Mouse (Mus musculus): Measurements from ENCODE around the gene Nova1. TPM values are rescaled to one million over a fixed set of nuclear protein-coding genes. Genes with fewer than 3 reads are reported as not detected.
A peak's percentile ranks its signal among the peaks of the same experiment; 100 is the strongest.

Nova1 gene
- polyA plus RNA-seq (2012; rRNA removed): 0.23 and 0.33 TPM in 2 replicates

DNA sequence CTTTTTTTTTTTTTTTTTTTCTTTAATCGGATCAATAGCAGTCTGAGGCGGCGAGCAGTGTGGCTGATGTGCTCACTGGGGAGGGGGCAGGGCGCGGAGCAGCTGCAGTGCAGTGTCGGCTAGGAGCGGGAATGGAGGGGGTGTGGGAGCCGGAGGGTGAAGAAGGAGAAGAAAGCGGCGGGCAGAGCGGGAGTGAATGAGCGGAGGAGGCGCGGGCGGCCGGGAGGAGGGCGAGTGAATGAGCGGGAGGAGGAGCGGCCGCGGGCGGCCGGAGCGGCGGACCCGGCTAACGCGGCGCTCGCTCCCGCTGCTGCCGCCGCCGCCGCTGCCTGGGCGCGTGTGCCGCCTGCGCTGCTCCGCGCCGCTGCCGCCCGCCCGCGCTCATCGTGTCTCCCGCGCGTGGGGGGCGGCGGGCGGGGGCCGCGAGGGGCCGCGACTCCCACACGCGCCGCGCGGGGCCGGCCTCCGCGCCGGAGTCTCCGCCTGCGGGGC, at the start of gene Nova1:
Gene Nova1 (minus strand): TSS at position 74 of the 492 bp plus-strand sequence.
- H3K4me3 ChIP-seq (ENCODE audit: extremely low read depth, insufficient read depth, insufficient read length): peak within 1 kb of the TSS; percentile 30; the same call in 1 of the 2 replicates
- no peaks in the 10 kb centered on the region for H3K4me1 ChIP-seq (ENCODE audit: control insufficient read depth, insufficient read depth, insufficient read length)
- peak in 1 of 2 experiments; percentile 3 for DNase-seq (ENCODE audit: low read depth in 1 of 2, low spot score in 2 of 2)
- H3K27ac ChIP-seq (ENCODE audit: insufficient read depth, low read length): no peak within 1 kb of the TSS
- TF ChIP-seq CTCF (IDR thresholded peaks at IDR 0.05; ENCODE audit: extremely low read depth, insufficient read depth, insufficient read length, insufficient replicate concordance) (no peak), POLR2A (IDR thresholded peaks at IDR 0.05; ENCODE audit: low read depth, low read length) (no peak)
- peaks cover 7% of the 10 kb centered on the region for H3K27me3 ChIP-seq (ENCODE audit: control insufficient read depth, insufficient read depth, low read length)
- WGBS: 5% methylated on average over 59 of the region's 68 CpGs
- H3K36me3 ChIP-seq (ENCODE audit: control insufficient read depth, insufficient read depth, low read length): no peaks in the 10 kb centered on the region

DNA sequence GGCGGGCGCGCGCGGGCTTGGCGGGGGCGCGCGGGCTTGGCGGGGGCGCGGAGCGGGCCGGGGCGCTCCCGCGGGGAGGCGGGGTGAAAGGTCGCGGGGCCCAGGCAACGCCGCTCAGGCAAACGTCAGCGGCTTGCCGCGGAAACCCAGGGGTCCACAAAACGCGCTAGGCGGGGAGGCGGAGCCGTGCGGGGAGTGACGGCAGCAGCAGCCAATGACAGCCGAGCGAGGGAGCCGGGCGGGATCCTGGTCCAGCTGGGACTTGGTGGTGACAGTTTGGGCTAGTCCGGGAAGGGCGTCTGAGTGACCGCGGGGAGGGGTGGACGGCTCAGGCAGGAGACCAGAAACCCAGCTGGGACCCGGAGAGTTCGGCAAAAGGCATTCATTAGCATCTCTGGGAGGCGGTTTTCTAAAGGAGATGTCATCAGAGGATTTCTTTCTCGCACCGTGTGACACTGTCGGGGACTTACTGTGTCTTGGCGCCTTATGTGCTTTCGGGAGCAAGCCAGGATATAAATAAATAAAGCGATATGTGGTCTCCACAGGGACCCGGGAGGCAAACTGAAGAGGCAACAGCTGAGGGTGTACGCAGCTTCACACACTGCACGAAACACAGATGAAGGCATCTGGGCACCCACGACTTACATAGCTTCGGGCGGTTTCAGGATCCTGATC, 756 bp upstream of the Nova1 start:
- peak overlapping the region; percentile 19; the same call in 1 of the 2 replicates for H3K4me3 ChIP-seq (ENCODE audit: extremely low read depth, insufficient read depth, insufficient read length)

DNA sequence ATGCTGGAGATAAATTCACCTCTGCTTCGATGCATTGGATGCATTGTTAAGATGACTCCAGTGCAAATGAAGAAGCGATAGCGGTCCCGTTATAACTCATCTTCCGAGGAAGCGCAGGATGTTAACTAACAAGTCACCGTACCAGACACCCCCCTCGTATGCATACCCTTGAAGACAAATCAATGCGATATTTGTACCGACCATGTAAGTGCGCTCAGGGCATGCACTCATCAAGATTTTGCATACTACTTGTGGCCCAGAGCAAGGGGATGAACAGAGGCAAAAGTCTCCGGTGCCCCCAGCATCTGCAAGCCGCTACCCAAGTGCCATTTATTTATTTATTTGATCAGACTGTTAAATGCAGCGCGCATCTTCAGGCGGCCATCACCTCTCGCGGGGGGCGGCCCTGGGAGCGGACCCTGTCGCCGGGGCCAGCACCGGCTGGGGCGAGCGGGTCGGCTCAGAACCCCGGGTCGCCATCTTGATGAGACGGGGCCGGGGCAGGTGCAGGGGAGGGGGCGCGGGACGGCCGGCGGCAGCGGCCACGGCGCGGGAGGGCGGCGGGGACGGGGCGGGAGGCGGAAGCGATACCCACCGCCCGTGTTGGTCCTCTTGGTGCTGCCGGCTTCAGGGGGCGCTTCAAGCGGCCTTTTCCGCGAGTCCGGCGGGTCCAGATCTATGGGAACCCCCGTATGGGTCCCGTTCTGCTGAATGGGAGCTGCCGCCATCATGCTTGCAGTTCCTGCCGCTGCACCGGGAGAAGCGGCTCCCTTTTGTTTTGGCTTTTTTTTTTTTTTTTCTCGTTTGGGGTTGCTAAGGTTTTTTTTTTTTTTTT, 491 bp downstream of the Nova1 start:
- Histone ChIP-seq H3K27ac (ENCODE audit: insufficient read depth, low read length) (no peak overlapping the region), H3K4me3 (ENCODE audit: extremely low read depth, insufficient read depth, insufficient read length) (no peak overlapping the region; the same call in 1 of the 2 replicates), H3K36me3 (ENCODE audit: control insufficient read depth, insufficient read depth, low read length) (no peaks in the 10 kb centered on the region), H3K4me1 (ENCODE audit: control insufficient read depth, insufficient read depth, insufficient read length) (no peaks in the 10 kb centered on the region), H3K27me3 (ENCODE audit: control insufficient read depth, insufficient read depth, low read length) (peaks cover 7% of the 10 kb centered on the region)
- 3% methylated on average over 60 of the region's 61 CpGs for WGBS
- TF ChIP-seq POLR2A (IDR thresholded peaks at IDR 0.05; ENCODE audit: low read depth, low read length): no peak
- TF ChIP-seq CTCF (IDR thresholded peaks at IDR 0.05; ENCODE audit: extremely low read depth, insufficient read depth, insufficient read length, insufficient replicate concordance): no peak
- DNase-seq (ENCODE audit: low read depth in 1 of 2, low spot score in 2 of 2): no peak

More for the DNA sequence above, 756 bp upstream of the Nova1 start:
- DNase-seq (ENCODE audit: low read depth in 1 of 2, low spot score in 2 of 2): peak in 1 of 2 experiments; percentile 4
- H3K27me3 ChIP-seq (ENCODE audit: control insufficient read depth, insufficient read depth, low read length): peaks cover 7% of the 10 kb centered on the region
- WGBS: 3% methylated on average over 56 of the region's 57 CpGs
- no peak overlapping the region for H3K27ac ChIP-seq (ENCODE audit: insufficient read depth, low read length)
- H3K36me3 ChIP-seq (ENCODE audit: control insufficient read depth, insufficient read depth, low read length): no peaks in the 10 kb centered on the region
- no peaks in the 10 kb centered on the region for H3K4me1 ChIP-seq (ENCODE audit: control insufficient read depth, insufficient read depth, insufficient read length)
- TF ChIP-seq POLR2A (IDR thresholded peaks at IDR 0.05; ENCODE audit: low read depth, low read length): no peak
- TF ChIP-seq CTCF (IDR thresholded peaks at IDR 0.05; ENCODE audit: extremely low read depth, insufficient read depth, insufficient read length, insufficient replicate concordance): no peak

DNA sequence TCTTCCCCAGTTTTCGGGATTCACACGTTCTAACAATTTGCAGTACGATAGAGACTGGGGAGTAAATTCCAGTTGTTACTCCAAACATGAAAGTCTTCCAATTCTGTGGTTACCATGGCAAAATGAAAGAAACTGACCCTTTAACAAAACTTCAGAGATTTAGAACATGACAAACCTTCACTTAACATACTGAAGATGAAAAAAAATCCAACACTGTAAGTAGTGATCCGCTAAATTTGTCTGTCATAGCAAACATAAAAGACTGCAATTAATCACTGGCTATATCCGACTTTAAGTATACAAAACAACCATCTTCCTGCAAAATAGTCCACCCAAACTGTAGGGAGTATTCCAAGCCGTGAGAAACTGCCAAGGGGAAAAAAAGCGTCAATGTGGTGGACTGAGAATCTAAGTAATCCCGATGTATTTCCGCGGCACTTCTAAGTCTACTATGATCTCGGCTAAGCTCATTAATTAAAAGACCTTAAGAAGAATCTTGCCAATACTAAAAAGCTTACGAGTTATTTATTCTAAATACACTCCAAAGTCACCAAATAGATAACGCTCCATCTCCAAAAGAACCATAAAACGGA, 1.4 kb downstream of the Nova1 start:
- Histone ChIP-seq H3K27me3 (ENCODE audit: control insufficient read depth, insufficient read depth, low read length) (peaks cover 7% of the 10 kb centered on the region), H3K27ac (ENCODE audit: insufficient read depth, low read length) (no peak overlapping the region), H3K36me3 (ENCODE audit: control insufficient read depth, insufficient read depth, low read length) (no peaks in the 10 kb centered on the region), H3K4me1 (ENCODE audit: control insufficient read depth, insufficient read depth, insufficient read length) (no peaks in the 10 kb centered on the region), H3K4me3 (ENCODE audit: extremely low read depth, insufficient read depth, insufficient read length) (no peak overlapping the region)
- DNase-seq (ENCODE audit: low read depth in 1 of 2, low spot score in 2 of 2): no peak
- 29% methylated on average over 14 of the region's 14 CpGs for WGBS
- TF ChIP-seq CTCF (IDR thresholded peaks at IDR 0.05; ENCODE audit: extremely low read depth, insufficient read depth, insufficient read length, insufficient replicate concordance) (no peak), POLR2A (IDR thresholded peaks at IDR 0.05; ENCODE audit: low read depth, low read length) (no peak)

DNA sequence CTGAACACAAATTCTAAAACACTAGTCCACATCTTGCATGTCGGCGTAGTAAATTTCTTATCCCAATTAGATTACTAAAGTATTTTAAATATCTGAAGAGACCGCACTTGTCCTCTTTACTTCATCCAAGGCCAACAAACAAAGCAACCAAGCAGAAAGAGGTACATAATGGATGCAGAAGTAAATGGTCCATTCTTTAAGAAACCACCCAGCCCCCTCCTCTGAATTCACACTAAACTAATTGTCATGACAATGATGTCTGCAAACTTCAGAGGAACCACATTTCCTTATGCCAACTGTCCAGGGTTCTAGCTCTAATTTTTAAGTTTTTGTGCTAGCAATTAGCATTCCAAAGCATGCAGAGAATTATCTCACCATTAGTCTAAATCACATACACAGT, 2.4 kb downstream of the Nova1 start:
- WGBS: 98% methylated on average over 3 of the region's 3 CpGs
- Histone ChIP-seq H3K27me3 (ENCODE audit: control insufficient read depth, insufficient read depth, low read length) (peaks cover 7% of the 10 kb centered on the region), H3K36me3 (ENCODE audit: control insufficient read depth, insufficient read depth, low read length) (no peaks in the 10 kb centered on the region), H3K4me1 (ENCODE audit: control insufficient read depth, insufficient read depth, insufficient read length) (no peaks in the 10 kb centered on the region), H3K4me3 (ENCODE audit: extremely low read depth, insufficient read depth, insufficient read length) (no peak overlapping the region), H3K27ac (ENCODE audit: insufficient read depth, low read length) (no peak overlapping the region)
- no peak for TF ChIP-seq POLR2A (IDR thresholded peaks at IDR 0.05; ENCODE audit: low read depth, low read length)
- TF ChIP-seq CTCF (IDR thresholded peaks at IDR 0.05; ENCODE audit: extremely low read depth, insufficient read depth, insufficient read length, insufficient replicate concordance): no peak
- DNase-seq (ENCODE audit: low read depth in 1 of 2, low spot score in 2 of 2): no peak

DNA sequence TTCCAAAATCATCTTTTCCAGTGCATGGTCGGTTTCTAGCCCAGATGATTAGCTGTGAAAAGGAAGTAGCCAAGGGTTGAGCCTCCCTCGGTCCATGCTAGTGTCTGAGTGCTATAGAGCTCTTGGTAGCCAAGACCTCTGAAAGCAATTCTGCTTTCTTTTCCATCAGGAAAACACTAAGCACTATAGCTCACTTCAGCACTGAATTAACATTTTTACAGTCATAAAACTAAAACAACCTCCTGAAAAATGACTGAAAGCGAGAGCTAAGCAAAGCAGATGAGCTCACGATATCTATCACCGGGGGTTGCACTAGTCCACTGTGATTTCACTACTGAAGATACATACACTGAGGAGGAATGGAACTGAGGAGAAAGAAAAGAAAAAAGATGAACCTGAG, 3.0 kb downstream of the Nova1 start:
- TF ChIP-seq POLR2A (IDR thresholded peaks at IDR 0.05; ENCODE audit: low read depth, low read length) (no peak), CTCF (IDR thresholded peaks at IDR 0.05; ENCODE audit: extremely low read depth, insufficient read depth, insufficient read length, insufficient replicate concordance) (no peak)
- 76% methylated on average over 5 of the region's 5 CpGs for WGBS
- no peak overlapping the region for H3K27ac ChIP-seq (ENCODE audit: insufficient read depth, low read length)
- no peak overlapping the region for H3K4me3 ChIP-seq (ENCODE audit: extremely low read depth, insufficient read depth, insufficient read length)
- H3K27me3 ChIP-seq (ENCODE audit: control insufficient read depth, insufficient read depth, low read length): peaks cover 7% of the 10 kb centered on the region
- DNase-seq (ENCODE audit: low read depth in 1 of 2, low spot score in 2 of 2): no peak
- H3K36me3 ChIP-seq (ENCODE audit: control insufficient read depth, insufficient read depth, low read length): no peaks in the 10 kb centered on the region
- no peaks in the 10 kb centered on the region for H3K4me1 ChIP-seq (ENCODE audit: control insufficient read depth, insufficient read depth, insufficient read length)
